Mouse (Mus musculus): ENCODE data around the gene Irf8. TPM values are rescaled to one million over a fixed set of nuclear protein-coding genes. Genes with fewer than 3 reads are reported as not detected.

The Irf8 gene
- total RNA-seq (2012; rRNA removed) (not detected in 2 replicates), polyA plus RNA-seq (2012; ENCODE audit: insufficient read depth in 1 of 2, insufficient read length in 2 of 2, low read depth in 1 of 2, low replicate concordance in 2 of 2, missing spikeins in 1 of 2) (not detected)

DNA sequence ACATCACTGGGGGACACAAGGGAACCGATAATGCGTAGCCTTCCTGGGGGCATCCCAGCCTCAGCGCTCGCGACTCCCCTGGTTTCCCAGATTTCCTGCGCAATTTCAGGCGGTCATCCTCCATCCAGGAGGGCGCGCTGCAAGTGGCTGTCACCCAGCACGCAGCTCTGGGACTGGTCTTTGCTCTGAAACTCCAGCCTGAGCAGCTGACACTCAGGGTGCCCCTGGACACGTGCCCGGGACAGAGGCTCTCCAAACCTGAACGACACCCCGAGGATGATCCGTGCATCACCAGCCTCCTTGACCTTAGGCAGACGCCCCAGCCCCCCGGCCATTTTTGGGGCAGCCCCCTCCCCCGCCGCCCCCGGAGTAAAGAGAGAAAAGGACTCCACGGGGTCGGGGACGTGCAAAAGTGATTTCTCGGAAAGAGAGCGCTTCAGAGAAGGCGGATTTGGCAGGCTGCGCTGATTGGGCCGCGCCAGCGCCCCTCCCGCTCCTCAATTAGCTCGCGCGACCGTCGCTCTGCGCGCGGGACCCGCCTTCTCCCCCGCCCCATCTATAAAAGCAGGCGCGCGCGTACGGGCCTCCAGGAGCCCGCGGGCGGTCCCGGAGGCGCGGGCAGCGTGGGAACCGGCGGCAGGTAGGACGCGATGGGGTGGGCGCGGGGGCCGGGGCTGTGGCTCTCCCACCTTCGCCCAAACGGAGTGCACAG lies at the start of gene Irf8:
Gene Irf8, plus strand, starts transcription at position 589 of the 712 bp plus-strand sequence.
- Histone ChIP-seq H3K27ac (ENCODE audit: control insufficient read depth, low read depth, low read length) (no peak within 1 kb of the TSS), H3K4me3 (ENCODE audit: control insufficient read depth in 1 of 2, insufficient read depth in 1 of 2, low read depth in 2 of 2, low read length in 2 of 2) (no peak within 1 kb of the TSS), H3K79me2 (ENCODE audit: control insufficient read depth, insufficient read depth, low read length, poor library complexity) (no peaks in the 10 kb centered on the region), H3K36me3 (ENCODE audit: control insufficient read depth in 1 of 2, insufficient read depth in 2 of 2, low read length in 2 of 2) (no peaks in the 10 kb centered on the region), H3K9ac (ENCODE audit: control insufficient read depth, low read depth, low read length, poor library complexity, severe bottlenecking) (no peak within 1 kb of the TSS), H3K9me3 (replicated peaks; ENCODE audit: insufficient read depth, low read length) (no peaks in the 10 kb centered on the region), H3K27me3 (ENCODE audit: control insufficient read depth in 1 of 2, insufficient read depth in 2 of 2, low read length in 2 of 2) (no peaks in the 10 kb centered on the region), H3K4me1 (ENCODE audit: control insufficient read depth in 1 of 2, insufficient read depth in 2 of 2, low read length in 2 of 2) (no peaks in the 10 kb centered on the region)
- no peak for TF ChIP-seq ZNF384 (IDR thresholded peaks at IDR 0.05; ENCODE audit: low read depth, low read length)
- TF ChIP-seq ETS1 (IDR thresholded peaks at IDR 0.05; ENCODE audit: low read depth, low read length), result no peak
- no peak for TF ChIP-seq BHLHE40 (IDR thresholded peaks at IDR 0.05; ENCODE audit: borderline replicate concordance, low read depth, low read length)
- no peak for TF ChIP-seq USF2 (IDR thresholded peaks at IDR 0.05; ENCODE audit: borderline replicate concordance in 1 of 2, insufficient read depth in 1 of 2, low read depth in 1 of 2, low read length in 2 of 2)
- TF ChIP-seq HCFC1 (IDR thresholded peaks at IDR 0.05; ENCODE audit: low read depth, low read length), result no peak
- TF ChIP-seq EP300 (IDR thresholded peaks at IDR 0.05; ENCODE audit: low read depth in 1 of 2, low read length in 2 of 2), result no peak
- TF ChIP-seq MEF2A (IDR thresholded peaks at IDR 0.05; ENCODE audit: extremely low read depth, insufficient replicate concordance, low read depth, low read length, poor library complexity, severe bottlenecking), result no peak
- TF ChIP-seq POLR2AphosphoS2 (IDR thresholded peaks at IDR 0.05; ENCODE audit: low read length), result no peak
- no peak for TF ChIP-seq ZC3H11A (IDR thresholded peaks at IDR 0.05; ENCODE audit: low read depth, low read length)
- TF ChIP-seq CHD2 (IDR thresholded peaks at IDR 0.05; ENCODE audit: low read length), result no peak
- no peak for TF ChIP-seq MYC (IDR thresholded peaks at IDR 0.05; ENCODE audit: low read depth, low read length)
- no peak for TF ChIP-seq RAD21 (IDR thresholded peaks at IDR 0.05; ENCODE audit: low read depth, low read length)
- TF ChIP-seq MAX (IDR thresholded peaks at IDR 0.05; ENCODE audit: low read length), result no peak
- TF ChIP-seq UBTF (IDR thresholded peaks at IDR 0.05; ENCODE audit: borderline replicate concordance, insufficient read depth, low read depth, low read length), result no peak
- no peak for TF ChIP-seq ZMIZ1 (IDR thresholded peaks at IDR 0.05; ENCODE audit: low read depth, low read length)
- DNase-seq (ENCODE audit: low read depth, low spot score), result no peak

DNA sequence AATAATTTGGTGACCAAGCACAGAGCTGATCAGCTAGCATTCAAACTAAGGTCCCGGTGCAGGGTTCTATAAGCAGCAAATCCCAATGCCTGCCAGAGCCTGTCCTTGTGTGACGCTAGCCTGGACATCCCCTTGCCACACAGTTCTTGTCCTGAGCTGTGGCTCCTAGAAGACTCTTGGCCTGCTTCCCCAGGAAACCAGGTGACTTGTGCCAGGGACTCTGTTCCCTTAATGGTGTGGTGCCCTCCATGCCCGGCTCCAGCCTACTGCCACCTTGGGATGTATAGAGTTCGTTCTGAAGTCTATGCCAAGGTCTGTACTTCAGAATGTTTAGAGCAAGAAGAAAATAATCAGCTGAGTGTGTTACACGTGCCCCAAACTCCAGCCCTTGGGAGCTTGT lies 49.6 kb upstream of the Irf8 start:
- no peak for DNase-seq (ENCODE audit: low read depth, low spot score)
- Histone ChIP-seq H3K9ac (ENCODE audit: control insufficient read depth, low read depth, low read length, poor library complexity, severe bottlenecking) (no peak overlapping the region), H3K4me3 (ENCODE audit: control insufficient read depth in 1 of 2, insufficient read depth in 1 of 2, low read depth in 2 of 2, low read length in 2 of 2) (no peak overlapping the region), H3K36me3 (ENCODE audit: control insufficient read depth in 1 of 2, insufficient read depth in 2 of 2, low read length in 2 of 2) (no peaks in the 10 kb centered on the region), H3K79me2 (ENCODE audit: control insufficient read depth, insufficient read depth, low read length, poor library complexity) (no peaks in the 10 kb centered on the region), H3K4me1 (ENCODE audit: control insufficient read depth in 1 of 2, insufficient read depth in 2 of 2, low read length in 2 of 2) (no peaks in the 10 kb centered on the region), H3K9me3 (replicated peaks; ENCODE audit: insufficient read depth, low read length) (no peaks in the 10 kb centered on the region), H3K27me3 (ENCODE audit: control insufficient read depth in 1 of 2, insufficient read depth in 2 of 2, low read length in 2 of 2) (no peaks in the 10 kb centered on the region), H3K27ac (ENCODE audit: control insufficient read depth, low read depth, low read length) (no peak overlapping the region)
- TF ChIP-seq POLR2A (IDR thresholded peaks at IDR 0.05; ENCODE audit: control insufficient read depth in 1 of 2, insufficient read depth in 1 of 2, low read depth in 1 of 2, low read length in 2 of 2, poor library complexity in 1 of 2), result no peak
- no peak for TF ChIP-seq SIN3A (IDR thresholded peaks at IDR 0.05; ENCODE audit: low read length)
- no peak for TF ChIP-seq NELFE (IDR thresholded peaks at IDR 0.05; ENCODE audit: low read depth, low read length)

All from MEL (cell line).